Mouse (Mus musculus) R1 (cell line): ENCODE measurements at regions not wholly inside any gene's neighbourhood (a gene's known extent, or its start where the extent isn't known, plus 50 kb on each side); places are given as distances from the start of the nearest gene placed in this dataset.
A peak's percentile ranks its signal among the peaks of the same experiment; 100 is the strongest.

Experiments
- DNase-seq: peaks from one replicate; pipeline ENCODE4 v3.0.0-alpha.2; 2018; ENCODE audit warnings: low read depth, low spot score

GRCm38 (mm10) chr12:25352160-25352559, 255.2 kb upstream of the Id2 start:
- DNase-seq, result no peak

GRCm38 (mm10) chr12:25344354-25344753, 247.4 kb upstream of the Id2 start:
- DNase-seq, result no peak

GRCm38 (mm10) chr12:25338771-25339170, 241.8 kb upstream of the Id2 start:
- no peak for DNase-seq

- DNase-seq, result peak; percentile 33
Observed at GRCm38 (mm10) chr12:25335930-25336329, 239.0 kb upstream of the Id2 start.

- DNase-seq, result no peak
Observed at GRCm38 (mm10) chr12:25335069-25335468, 238.1 kb upstream of the Id2 start.

GRCm38 (mm10) chr12:25332384-25333035, 235.6 kb upstream of the Id2 start:
- DNase-seq, result no peak

GRCm38 (mm10) chr12:25330004-25330708, 233.2 kb upstream of the Id2 start:
- no peak for DNase-seq

GRCm38 (mm10) chr12:25325901-25326300, 229.0 kb upstream of the Id2 start:
- no peak for DNase-seq

GRCm38 (mm10) chr12:25323171-25323570, 226.2 kb upstream of the Id2 start:
- no peak for DNase-seq

- DNase-seq, result no peak
Observed at GRCm38 (mm10) chr12:25320262-25320767, 223.4 kb upstream of the Id2 start.

- DNase-seq, result no peak
Observed at GRCm38 (mm10) chr12:25319846-25320245, 222.9 kb upstream of the Id2 start.

GRCm38 (mm10) chr12:25318072-25318671, 221.2 kb upstream of the Id2 start:
- no peak for DNase-seq

GRCm38 (mm10) chr12:25315969-25316368, 219.0 kb upstream of the Id2 start:
- no peak for DNase-seq

- DNase-seq, result no peak
Observed at GRCm38 (mm10) chr12:25313212-25313611, 216.3 kb upstream of the Id2 start.

GRCm38 (mm10) chr12:25312390-25312789, 215.4 kb upstream of the Id2 start:
- no peak for DNase-seq

GRCm38 (mm10) chr12:25311728-25312127, 214.8 kb upstream of the Id2 start:
- DNase-seq, result no peak

GRCm38 (mm10) chr12:25310293-25310946, 213.5 kb upstream of the Id2 start:
- DNase-seq, result no peak

GRCm38 (mm10) chr12:25309234-25309633, 212.3 kb upstream of the Id2 start:
- no peak for DNase-seq

GRCm38 (mm10) chr12:25305764-25306653, 209.1 kb upstream of the Id2 start:
- no peak for DNase-seq

GRCm38 (mm10) chr12:25304820-25305511, 208.0 kb upstream of the Id2 start:
- DNase-seq, result no peak
